Mouse (Mus musculus) thymus, postnatal 0 days (tissue): ENCODE data around the gene Olfr739. TPM values are rescaled to one million over a fixed set of nuclear protein-coding genes. Genes with fewer than 3 reads are reported as not detected.

ENCODE experiments used
- DNase-seq: peaks from one replicate; pipeline ENCODE4 v3.0.0-alpha.2; 2015; ENCODE audit warnings: low spot score
- polyA plus RNA-seq: library from polyadenylated mRNA; unstranded; fragments of >200 nt; fragmentation: Nextera tagmentation; extraction: Ambion mirVana; gene quantifications from 2 replicates; pipeline ENCODE4 v1.2.1, GENCODE M21; 2015

The Olfr739 gene
- polyA plus RNA-seq: not detected in 2 replicates

DNA sequence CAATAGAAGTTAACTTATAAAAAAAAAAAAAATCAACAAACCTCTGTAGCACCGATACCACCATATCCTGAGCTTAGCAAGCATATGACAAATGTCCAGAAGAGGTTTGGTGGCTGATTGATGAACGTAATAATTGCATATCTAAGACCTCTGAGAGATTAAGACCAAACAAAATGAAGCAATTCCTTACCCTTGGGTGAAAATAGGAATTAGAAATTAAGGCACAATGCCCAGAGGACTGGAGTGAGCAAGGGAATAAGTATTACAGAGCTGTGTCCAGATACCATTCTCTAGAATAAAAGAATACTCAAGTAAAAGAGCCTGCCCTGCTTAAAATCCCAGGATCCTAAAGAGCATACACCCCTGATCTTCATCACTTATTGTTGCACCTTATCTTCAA is at the start of gene Olfr739:
Gene Olfr739, plus strand, starts transcription at position 301 of the 400 bp plus-strand sequence.
- DNase-seq: no peak

DNA sequence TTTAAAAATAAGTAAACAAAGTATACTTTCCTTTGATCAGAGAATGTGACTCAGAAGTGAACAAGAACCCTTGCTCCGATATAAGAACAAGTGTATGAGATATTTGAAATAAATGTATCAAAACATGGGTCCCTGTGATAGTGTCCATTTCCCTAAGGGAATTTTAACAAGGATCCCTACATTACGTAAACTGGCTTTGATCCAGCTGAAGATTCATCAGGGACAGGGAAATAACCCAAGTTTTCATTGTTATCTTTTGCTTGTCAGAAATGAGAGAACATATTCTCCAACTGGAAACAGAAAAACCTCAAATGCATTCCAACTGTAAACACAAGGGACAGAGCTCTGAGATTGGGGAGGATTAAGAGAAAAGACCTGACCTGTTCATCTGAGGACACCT is 37.6 kb upstream of the Olfr739 start, which contains the start of gene Olfr736:
Gene Olfr736, plus strand, starts transcription at position 301 of the 400 bp plus-strand sequence.
- no peak for DNase-seq

DNA sequence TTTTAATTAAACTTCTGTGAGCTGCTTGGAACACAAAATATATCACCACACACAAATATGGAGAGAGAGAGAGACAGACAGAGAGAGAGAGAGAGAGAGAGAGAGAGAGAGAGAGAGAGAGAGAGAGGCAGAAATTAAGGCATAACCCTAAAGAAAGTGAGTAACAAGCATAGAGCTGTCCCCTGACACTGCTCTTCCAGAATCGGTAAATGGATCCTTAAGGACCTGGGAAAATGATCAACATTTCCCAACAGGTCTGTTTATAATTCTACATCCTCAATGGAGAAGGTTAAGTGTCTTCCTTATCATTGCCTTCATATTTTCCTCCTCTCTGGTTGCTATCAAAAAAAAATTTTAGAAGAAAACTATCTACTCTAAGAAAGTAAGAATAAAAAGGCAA is 11.2 kb upstream of the Olfr739 start, which contains the start of gene Olfr738:
Gene Olfr738, plus strand, starts transcription at position 301 of the 400 bp plus-strand sequence.
- DNase-seq: no peak

DNA sequence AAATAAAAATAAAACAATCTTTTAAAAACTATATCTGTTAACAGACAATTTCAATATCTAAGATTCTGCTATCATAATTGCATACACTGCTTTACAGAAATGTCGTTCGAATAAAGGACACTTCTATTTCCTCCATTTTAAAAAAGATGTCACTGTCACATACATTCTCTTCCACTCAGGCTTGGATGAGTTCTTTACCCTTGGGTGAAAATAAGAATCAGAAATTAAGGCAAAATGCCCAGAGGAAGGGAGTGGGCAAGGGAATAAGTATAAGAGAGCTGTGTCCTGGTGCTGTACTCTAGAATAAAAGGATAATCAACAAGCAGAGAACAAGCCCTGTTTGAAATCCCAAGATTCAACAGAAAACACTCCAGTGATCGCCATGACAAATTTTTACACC is 26.8 kb downstream of the Olfr739 start, which contains the start of gene Olfr740:
Gene Olfr740, plus strand, starts transcription at position 301 of the 400 bp plus-strand sequence.
- no peak for DNase-seq

DNA sequence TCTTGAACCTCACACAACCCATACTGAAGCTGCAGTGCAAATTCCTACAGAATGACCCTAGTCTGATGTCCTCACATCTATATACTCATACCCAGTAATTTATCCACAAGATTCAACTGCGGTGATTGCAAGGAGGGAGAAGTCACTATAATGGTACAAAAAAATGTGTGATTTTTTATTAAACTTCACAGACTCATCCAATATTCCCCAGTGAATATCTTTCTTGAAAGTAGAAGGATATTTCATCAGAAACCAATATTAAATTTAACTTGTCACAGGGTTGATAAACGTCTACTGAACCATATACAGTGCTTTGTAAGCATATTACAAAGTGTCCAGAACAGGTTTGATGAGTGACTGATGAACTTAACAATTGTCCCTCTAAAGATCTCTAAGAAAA is 54.0 kb downstream of the Olfr739 start, which contains the start of gene Olfr741:
Gene Olfr741, plus strand, starts transcription at position 301 of the 400 bp plus-strand sequence.
- no peak for DNase-seq

Other genes starting within 250 kb of the Olfr739 start
- gene Olfr730, start 230.4 kb upstream of the Olfr739 start, polyA plus RNA-seq: not detected in 2 replicates
- not detected in 2 replicates for gene Olfr731, start 176.8 kb upstream of the Olfr739 start, polyA plus RNA-seq
- gene Olfr732, start 134.4 kb upstream of the Olfr739 start, polyA plus RNA-seq: not detected in 2 replicates
- not detected in 2 replicates for gene Olfr733, start 117.1 kb upstream of the Olfr739 start, polyA plus RNA-seq
- not detected in 2 replicates for gene Olfr734, start 91.9 kb upstream of the Olfr739 start, polyA plus RNA-seq
- gene Olfr735, start 69.8 kb upstream of the Olfr739 start, polyA plus RNA-seq: 0.04 TPM in 1 of 2 replicates, not detected in the other
- gene Tlr11, start 60.7 kb upstream of the Olfr739 start, polyA plus RNA-seq: 0.17 and 0.28 TPM in 2 replicates
- gene Olfr736, start 37.5 kb upstream of the Olfr739 start, polyA plus RNA-seq: not detected in 2 replicates
- not detected in 2 replicates for gene Olfr738, start 11.1 kb upstream of the Olfr739 start, polyA plus RNA-seq
- not detected in 2 replicates for gene Olfr740, start 26.9 kb downstream of the Olfr739 start, polyA plus RNA-seq
- not detected in 2 replicates for gene Olfr741, start 54.1 kb downstream of the Olfr739 start, polyA plus RNA-seq
- gene Olfr742, start 85.0 kb downstream of the Olfr739 start, polyA plus RNA-seq: not detected in 2 replicates
- gene Olfr743, start 103.2 kb downstream of the Olfr739 start, polyA plus RNA-seq: not detected in 2 replicates
- not detected in 2 replicates for gene Olfr744, start 196.3 kb downstream of the Olfr739 start, polyA plus RNA-seq
- not detected in 2 replicates for gene Olfr745, start 220.8 kb downstream of the Olfr739 start, polyA plus RNA-seq
- not detected in 2 replicates for gene Olfr746, start 228.5 kb downstream of the Olfr739 start, polyA plus RNA-seq